Mouse (Mus musculus): Measurements from ENCODE around the gene Alkbh3.

DNA sequence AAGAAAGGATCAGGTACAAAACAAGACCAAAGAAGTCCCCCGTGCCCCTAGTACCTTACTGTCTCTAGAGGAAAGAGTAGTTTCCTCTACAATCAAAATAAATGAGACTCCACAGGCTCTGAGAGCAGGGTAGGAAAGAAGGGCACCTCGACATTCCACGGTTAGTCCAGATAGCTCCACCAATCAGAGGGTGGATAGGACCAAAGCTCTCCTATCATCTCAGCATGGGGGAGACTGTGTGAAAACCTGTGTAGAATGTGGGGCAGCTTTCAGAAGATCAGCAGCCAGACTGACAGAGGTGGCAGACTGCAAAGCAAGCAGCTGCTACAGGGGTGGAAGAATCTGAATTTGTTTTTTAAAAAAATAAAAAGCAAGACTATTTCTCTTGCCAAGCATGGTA lies 17.8 kb downstream of the Alkbh3 start:
- TF ChIP-seq POLR2A (IDR thresholded peaks at IDR 0.05; ENCODE audit: low read depth, low read length), result no peak
- no peak for TF ChIP-seq CTCF (conservative IDR thresholded peaks at IDR 0.05; ENCODE audit: insufficient read depth, insufficient read length, low read depth, low read length)
